27 mouse cellular contexts compared by ENCODE assay signal in the genomic region with DNA sequence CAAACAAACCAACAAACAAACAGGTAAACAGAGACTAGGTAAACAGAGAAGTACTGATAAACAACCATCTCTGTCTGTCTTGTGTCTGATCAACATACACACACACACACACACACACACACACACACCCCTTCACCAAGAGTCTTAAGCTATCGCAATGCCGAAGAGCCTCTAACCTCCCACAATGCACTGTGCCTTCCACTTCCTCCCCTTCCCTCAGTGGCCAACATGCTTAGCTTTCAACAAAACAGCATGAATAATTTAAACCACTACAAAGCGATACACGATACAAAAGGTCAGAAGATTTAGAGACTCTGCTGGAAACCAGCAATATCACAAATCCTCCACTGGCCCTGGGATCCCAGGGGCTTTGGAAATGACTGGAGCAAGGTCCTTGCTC. TPM values are rescaled to one million over a fixed set of nuclear protein-coding genes. Genes with fewer than 3 reads are reported as not detected.
A peak's percentile ranks its signal among the peaks of the same experiment; 100 is the strongest.
DNase-seq lines count a peak whose midpoint lies in the region; ATAC-seq and TF ChIP-seq lines count a peak whose summit lies in the region.
"Had no signal": no experiment of that assay in that cellular context is flagged by ENCODE, and none has a peak within 500 bp of the region (broad histone marks: within the 10 kb centered on the region; RNA-seq: fewer than 3 reads in every experiment).

No protein-coding gene starts in this region.

- no peak overlapping the region for H3K4me3 ChIP-seq in kidney, adult 2 months (ENCODE audit: insufficient read depth, low read depth, low read length)
- H3K4me3 ChIP-seq in hindbrain, embryonic 11.5 days (ENCODE audit: low read depth, low read length): no peak overlapping the region
- H3K4me3 ChIP-seq: embryonic facial prominence, embryonic 15.5 days; heart, adult 2 months; heart, embryonic 13.5 days; hindbrain, embryonic 12.5 days; limb, embryonic 10.5 days; midbrain, embryonic 13.5 days; neural tube, embryonic 13.5 days had no signal

- H3K27me3 ChIP-seq in kidney, adult 2 months (replicated peaks; ENCODE audit: control insufficient read depth, insufficient read depth, low read length): no peaks in the 10 kb centered on the region
- no peaks in the 10 kb centered on the region for H3K27me3 ChIP-seq in hindbrain, embryonic 11.5 days (ENCODE audit: control insufficient read depth, insufficient read depth, low read length)
- H3K27me3 ChIP-seq: embryonic facial prominence, embryonic 15.5 days; heart, embryonic 13.5 days; hindbrain, embryonic 12.5 days; midbrain, embryonic 13.5 days; neural tube, embryonic 13.5 days had no signal

- TF ChIP-seq CTCF in kidney, adult 2 months (conservative IDR thresholded peaks at IDR 0.05; ENCODE audit: insufficient read depth, insufficient read length, low read depth, low read length): no peak

- H3K9me3 ChIP-seq in hindbrain, embryonic 11.5 days (ENCODE audit: control insufficient read depth, low read length): no peaks in the 10 kb centered on the region
- H3K9me3 ChIP-seq: embryonic facial prominence, embryonic 15.5 days; G1E; heart, embryonic 13.5 days; hindbrain, embryonic 12.5 days; limb, embryonic 10.5 days; midbrain, embryonic 13.5 days; neural tube, embryonic 13.5 days had no signal

- no peaks in the 10 kb centered on the region for H3K4me1 ChIP-seq in kidney, adult 2 months (ENCODE audit: control insufficient read depth, insufficient read depth, low read length)
- no peaks in the 10 kb centered on the region for H3K4me1 ChIP-seq in hindbrain, embryonic 11.5 days (replicated peaks; ENCODE audit: control insufficient read depth, insufficient read depth, low read length)
- H3K4me1 ChIP-seq: embryonic facial prominence, embryonic 15.5 days; hindbrain, embryonic 12.5 days had no signal

- no peak overlapping the region for H3K9ac ChIP-seq in hindbrain, embryonic 11.5 days (ENCODE audit: low read depth, low read length)
- H3K9ac ChIP-seq: embryonic facial prominence, embryonic 15.5 days; heart, embryonic 13.5 days; hindbrain, embryonic 12.5 days; midbrain, embryonic 13.5 days; neural tube, embryonic 13.5 days had no signal

- WGBS in kidney, adult 2 months: 77% methylated on average over 4 of the region's 4 CpGs
- 83% methylated on average over 4 of the region's 4 CpGs for WGBS in hindbrain, embryonic 11.5 days

- H3K36me3 ChIP-seq in kidney, adult 2 months (ENCODE audit: control insufficient read depth, insufficient read depth, low read length): no peaks in the 10 kb centered on the region
- no peaks in the 10 kb centered on the region; the same call in 1 of the 2 replicates for H3K36me3 ChIP-seq in hindbrain, embryonic 11.5 days (ENCODE audit: control insufficient read depth, insufficient read depth, low read length)

- DNase-seq in thymus, postnatal 14 days: peak; percentile 18
- DNase-seq in thymus, adult 18-20 months: no peak
- peak; percentile 65 for DNase-seq in naive thymus-derived CD4-positive, alpha-beta T cell, adult 2 months (ENCODE audit: low read depth)
- DNase-seq in kidney, adult 2 months: no peak
- DNase-seq in hindbrain, embryonic 11.5 days (ENCODE audit: low spot score): no peak
- DNase-seq: adrenal gland, postnatal 10 days; cerebellum, adult 8-10 months; gastrocnemius, postnatal 25 days; heart, adult 2 months; heart, postnatal 14 days; kidney, adult 18-20 months; kidney, postnatal 10 days; liver; lung, postnatal 10 days; retina, postnatal 1 day; right cerebral cortex, postnatal 25 days; spleen, adult 18-20 months had no signal

- H3K27ac ChIP-seq in kidney, adult 2 months (ENCODE audit: insufficient read depth, low read depth, low read length): no peak overlapping the region
- no peak overlapping the region for H3K27ac ChIP-seq in hindbrain, embryonic 11.5 days (ENCODE audit: low read depth, low read length)
- H3K27ac ChIP-seq: embryonic facial prominence, embryonic 15.5 days; hindbrain, embryonic 12.5 days; limb, embryonic 10.5 days; midbrain, embryonic 13.5 days; neural tube, embryonic 13.5 days had no signal

- no peak overlapping the region for H3K4me2 ChIP-seq in hindbrain, embryonic 11.5 days (replicated peaks; ENCODE audit: low read depth, low read length)
- H3K4me2 ChIP-seq: embryonic facial prominence, embryonic 15.5 days; heart, embryonic 13.5 days; hindbrain, embryonic 12.5 days; midbrain, embryonic 13.5 days; neural tube, embryonic 13.5 days had no signal

- ATAC-seq in CD4-positive, CD25-positive, alpha-beta regulatory T cell, adult 4 months: peak; percentile 96
- ATAC-seq in granulocyte monocyte progenitor cell, adult 5-6 weeks (replicated peaks; ENCODE audit: poor library complexity, severe bottlenecking): peak; percentile 62
- no peak for ATAC-seq in hindbrain, embryonic 11.5 days (ENCODE audit: low FRiP score)
- ATAC-seq: forebrain, embryonic 14.5 days; midbrain, embryonic 13.5 days had no signal

- no peak for TF ChIP-seq POLR2A in kidney, adult 2 months (IDR thresholded peaks at IDR 0.05; ENCODE audit: low read depth, low read length)

RNA-seq across cellular contexts. Expression of gene Kif1b, which starts 14.8 kb away (rescaled TPM):
- polyA plus RNA-seq in CD4-positive, CD25-positive, alpha-beta regulatory T cell, adult 4 months (2017; shearing (Covaris generic)): 10 to 100 TPM; 11.9 to 15.0 TPM
- 15.2 and 24.2 TPM in 2 replicates for total RNA-seq in granulocyte monocyte progenitor cell, adult 5-6 weeks (2014; fragmentation: Nextera tagmentation)
- 25.5 and 26.3 TPM in 2 replicates for total RNA-seq in granulocyte monocyte progenitor cell, adult 5-6 weeks (2017)
- 31.1 and 35.8 TPM in 2 replicates for polyA plus RNA-seq in kidney, adult 2 months (2012; rRNA removed)
- polyA plus RNA-seq in hindbrain, embryonic 11.5 days (2014; fragmentation: Nextera tagmentation; extraction: Ambion mirVana): 113 and 173 TPM in 2 replicates

Comparison
In these comparisons a context has a peak if more than half of its experiments do, and no peak if none do; other contexts are left out.
1. DNase-seq: peak in thymus, postnatal 14 days (single experiment) and naive thymus-derived CD4-positive, alpha-beta T cell, adult 2 months (single experiment); none in thymus, adult 18-20 months (0 of 2), kidney, adult 2 months (single experiment) and hindbrain, embryonic 11.5 days (single experiment).